Mouse (Mus musculus): ENCODE data around the gene Zfy1. TPM values are rescaled to one million over a fixed set of nuclear protein-coding genes. Genes with fewer than 3 reads are reported as not detected.
"Not testable (repeated sequence)": the region's sequence is repeated elsewhere in the genome, so short reads cannot be mapped to it uniquely, and the experiment has no call there.

Zfy1 gene
- not detected in 2 replicates for polyA plus RNA-seq (2014; fragmentation: Nextera tagmentation; extraction: Ambion mirVana)

- not testable (repeated sequence) for H3K27me3 ChIP-seq (ENCODE audit: control insufficient read depth, insufficient read depth, low read length); H3K27ac ChIP-seq (ENCODE audit: low read depth, low read length); H3K36me3 ChIP-seq (ENCODE audit: control insufficient read depth, insufficient read depth, low read length); H3K4me2 ChIP-seq; H3K9ac ChIP-seq (ENCODE audit: low read depth, low read length); H3K9me3 ChIP-seq (replicated peaks; ENCODE audit: control insufficient read depth, low read length); H3K4me1 ChIP-seq (ENCODE audit: control insufficient read depth, insufficient read depth, low read length); H3K4me3 ChIP-seq (ENCODE audit: low read depth, low read length); ATAC-seq (replicated peaks; ENCODE audit: insufficient number of reproducible peaks, low FRiP score, low TSS enrichment)
- no CpG with 5 or more reads among the region's 11 CpGs for WGBS (ENCODE audit: insufficient replicate concordance)
Observed at GRCm38 (mm10) chrY:797309-797708, at the start of gene Zfy1. Gene Zfy1 (minus strand): TSS chrY:797409.

DNA sequence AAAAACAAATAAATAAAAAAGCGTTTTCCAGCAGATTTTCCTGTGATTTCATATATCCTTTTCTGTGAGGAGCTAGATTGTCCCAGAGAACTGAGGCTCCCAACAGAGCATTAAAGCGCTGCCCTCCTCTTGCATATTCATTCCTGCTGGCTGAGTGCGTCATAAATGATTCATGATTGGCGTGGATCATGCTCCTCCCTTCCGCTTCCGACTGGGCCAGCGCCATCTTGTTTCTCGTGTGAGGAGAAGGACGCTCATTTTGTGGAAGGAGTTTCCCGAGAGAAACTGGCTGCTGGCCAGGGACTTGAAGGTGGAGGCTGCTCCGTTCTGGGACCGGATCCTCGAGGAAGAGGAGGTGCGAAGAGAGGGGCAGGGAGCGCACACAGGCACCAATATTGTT lies 21.2 kb upstream of the Zfy1 start, which contains the start of gene Uba1y:
Uba1y (plus strand) TSS at position 254 of the 400 bp plus-strand sequence.
- H3K9ac ChIP-seq (ENCODE audit: low read depth, low read length) = no peak within 1 kb of the TSS
- H3K27me3 ChIP-seq (ENCODE audit: control insufficient read depth, insufficient read depth, low read length) = no peaks in the 10 kb centered on the region
- ATAC-seq (replicated peaks; ENCODE audit: insufficient number of reproducible peaks, low FRiP score, low TSS enrichment) = no peak
- H3K4me3 ChIP-seq (ENCODE audit: low read depth, low read length) = no peak within 1 kb of the TSS
- H3K36me3 ChIP-seq (ENCODE audit: control insufficient read depth, insufficient read depth, low read length) = no peaks in the 10 kb centered on the region
- H3K4me1 ChIP-seq (ENCODE audit: control insufficient read depth, insufficient read depth, low read length) = no peaks in the 10 kb centered on the region
- no peaks in the 10 kb centered on the region for H3K9me3 ChIP-seq (replicated peaks; ENCODE audit: control insufficient read depth, low read length)
- no peak within 1 kb of the TSS for H3K4me2 ChIP-seq
- 62% methylated on average over 3 of the region's 15 CpGs for WGBS (ENCODE audit: insufficient replicate concordance)
- no peak within 1 kb of the TSS for H3K27ac ChIP-seq (ENCODE audit: low read depth, low read length)

DNA sequence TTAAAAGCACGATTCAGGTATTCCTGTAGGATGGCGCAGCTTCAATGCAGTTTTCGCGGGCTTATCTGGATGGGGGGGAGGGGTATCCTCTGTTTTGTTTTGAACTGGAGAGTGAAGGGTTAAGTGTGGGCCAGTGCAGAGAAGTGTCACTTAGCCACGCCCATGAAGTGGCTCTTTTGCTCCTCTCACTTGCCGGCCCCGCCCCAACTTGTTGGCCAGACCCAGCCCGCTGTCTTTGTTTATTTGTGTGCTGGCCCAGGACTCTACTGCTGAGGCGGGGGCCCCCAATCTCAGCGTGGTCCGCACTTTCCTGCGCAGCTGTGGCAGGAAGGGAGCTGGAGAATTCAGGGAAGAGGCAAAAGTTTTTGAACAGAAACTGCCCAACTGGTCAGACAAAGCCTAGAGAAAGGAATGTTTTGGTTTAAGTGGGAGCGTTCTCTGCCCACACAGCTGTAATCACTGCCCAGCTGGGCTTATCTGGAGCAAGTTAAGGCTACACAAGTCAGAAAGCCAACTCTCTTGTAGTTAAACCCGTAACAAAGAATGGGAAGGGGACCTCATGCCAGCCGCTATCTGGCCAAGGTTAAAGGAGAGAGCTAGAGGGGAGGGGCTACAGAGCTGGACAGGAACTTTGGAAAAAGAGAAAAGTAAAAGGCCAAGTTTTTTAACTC lies 11.9 kb upstream of the Zfy1 start:
- peak; percentile 80 for ATAC-seq (replicated peaks; ENCODE audit: insufficient number of reproducible peaks, low FRiP score, low TSS enrichment)
- Histone ChIP-seq H3K9me3 (replicated peaks; ENCODE audit: control insufficient read depth, low read length) (no peaks in the 10 kb centered on the region), H3K27ac (ENCODE audit: low read depth, low read length) (peak overlapping the region; percentile 35; the same call in 1 of the 2 replicates), H3K4me1 (ENCODE audit: control insufficient read depth, insufficient read depth, low read length) (no peaks in the 10 kb centered on the region), H3K9ac (ENCODE audit: low read depth, low read length) (no peak overlapping the region), H3K4me2 (peak overlapping the region; percentile 50), H3K36me3 (ENCODE audit: control insufficient read depth, insufficient read depth, low read length) (no peaks in the 10 kb centered on the region), H3K27me3 (ENCODE audit: control insufficient read depth, insufficient read depth, low read length) (no peaks in the 10 kb centered on the region), H3K4me3 (ENCODE audit: low read depth, low read length) (peak overlapping the region; percentile 23)
- 0% methylated on average over 5 of the region's 15 CpGs for WGBS (ENCODE audit: insufficient replicate concordance)

Other genes starting within 250 kb of the Zfy1 start
- not detected in 2 replicates for gene Uba1y, start 21.2 kb upstream of the Zfy1 start, polyA plus RNA-seq (2014; fragmentation: Nextera tagmentation; extraction: Ambion mirVana)
- gene Kdm5d, start 100.4 kb upstream of the Zfy1 start, polyA plus RNA-seq (2014; fragmentation: Nextera tagmentation; extraction: Ambion mirVana) = 9.1 and 10.7 TPM in 2 replicates
- gene Eif2s3y, start 213.1 kb upstream of the Zfy1 start, polyA plus RNA-seq (2014; fragmentation: Nextera tagmentation; extraction: Ambion mirVana) = 32.1 and 36.3 TPM in 2 replicates

All from heart, embryonic 11.5 days (tissue).